Mouse (Mus musculus) heart, embryonic 11.5 days (tissue): ENCODE data around the gene Rmnd5b. TPM values are rescaled to one million over a fixed set of nuclear protein-coding genes. Genes with fewer than 3 reads are reported as not detected.
"Not testable (repeated sequence)": the region's sequence is repeated elsewhere in the genome, so short reads cannot be mapped to it uniquely, and the experiment has no call there.

ENCODE experiments used
- ATAC-seq: fragments of 200-750 bp; cut with Nextera tagmentation; replicated peaks from 2 replicates; pipeline ENCODE4 v1.8.0; 2017; ENCODE audit warnings: moderate library complexity; ENCODE audit not compliant: insufficient number of reproducible peaks, low FRiP score, low TSS enrichment
- H3K27ac ChIP-seq: fragments of 300-500 bp; sonication (generic); 2 replicates; pipeline ENCODE4 v1.5.1; 2014; ENCODE audit warnings: mild to moderate bottlenecking, low read depth, low read length
- H3K27me3 ChIP-seq: fragments of 300-500 bp; sonication (generic); 2 replicates; pipeline ENCODE4 v1.6.1; 2014; ENCODE audit warnings: mild to moderate bottlenecking, low read length, mixed read lengths; ENCODE audit not compliant: control insufficient read depth, insufficient read depth
- H3K36me3 ChIP-seq: fragments of 300-500 bp; sonication (generic); 2 replicates; pipeline ENCODE4 v1.6.1; 2014; ENCODE audit warnings: mild to moderate bottlenecking, low read length, moderate library complexity, mixed read lengths; ENCODE audit not compliant: control insufficient read depth, insufficient read depth
- H3K4me1 ChIP-seq: fragments of 300-500 bp; sonication (generic); 2 replicates; pipeline ENCODE4 v1.6.1; 2014; ENCODE audit warnings: low read length; ENCODE audit not compliant: control insufficient read depth, insufficient read depth
- H3K4me2 ChIP-seq: fragments of 300-500 bp; sonication (generic); 2 replicates; pipeline ENCODE4 v1.6.1; 2014; ENCODE audit warnings: mild to moderate bottlenecking, moderate library complexity
- H3K4me3 ChIP-seq: fragments of 300-500 bp; sonication (generic); 2 replicates; pipeline ENCODE4 v1.5.1; 2014; ENCODE audit warnings: low read depth, low read length
- H3K9ac ChIP-seq: fragments of 300-500 bp; sonication (generic); 2 replicates; pipeline ENCODE4 v1.6.1; 2014; ENCODE audit warnings: mild to moderate bottlenecking, low read depth, low read length, moderate library complexity
- H3K9me3 ChIP-seq: fragments of 300-500 bp; sonication (generic); replicated peaks from 2 replicates; pipeline ENCODE4 v1.6.1; 2016; ENCODE audit warnings: low read length; ENCODE audit not compliant: control insufficient read depth
- WGBS: fragments of 180-500 bp; shearing (Covaris S2); extraction: QIAGEN DNeasy Blood & Tissue Kit; methylation state at CpG from one replicate; pipeline ENCODE4 v1.1.7; 2014; ENCODE audit not compliant: insufficient replicate concordance; 5-methylcytosine and 5-hydroxymethylcytosine counted together
- polyA plus RNA-seq: library from polyadenylated mRNA; unstranded; fragments of >200 nt; fragmentation: Nextera tagmentation; extraction: Ambion mirVana; gene quantifications from 2 replicates; pipeline ENCODE4 v1.2.1, GENCODE M21; 2014

The Rmnd5b gene
- polyA plus RNA-seq, 1 experiment from 2014 or later, result 32.2 TPM

DNA sequence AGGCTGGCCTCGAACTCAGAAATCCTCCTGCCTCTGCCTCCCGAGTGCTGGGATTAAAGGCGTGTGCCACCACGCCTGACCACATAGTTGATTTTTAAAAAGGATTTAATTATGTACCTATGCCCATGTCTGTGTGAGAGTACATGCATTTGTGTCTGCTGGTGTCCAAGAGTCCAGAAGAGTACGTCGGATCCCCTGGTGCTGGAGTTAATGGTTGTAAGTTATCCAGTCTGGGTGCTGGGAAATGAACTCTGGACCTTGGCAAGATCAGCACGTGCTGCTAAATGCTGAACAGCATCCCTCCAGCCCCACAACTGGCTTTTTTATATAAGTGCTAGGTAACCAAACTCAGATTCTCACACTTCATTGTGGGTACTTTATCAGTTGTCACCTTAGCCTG lies 35.1 kb upstream of the Rmnd5b start:
- Histone ChIP-seq H3K9ac (no peak overlapping the region), H3K36me3 (no peaks in the 10 kb centered on the region), H3K4me1 (no peaks in the 10 kb centered on the region), H3K27ac (no peak overlapping the region), H3K27me3 (no peaks in the 10 kb centered on the region), H3K4me3 (no peak overlapping the region), H3K4me2 (no peak overlapping the region), H3K9me3 (no peaks in the 10 kb centered on the region)
- WGBS, result 88% methylated on average over 7 of the region's 7 CpGs
- no peak for ATAC-seq

DNA sequence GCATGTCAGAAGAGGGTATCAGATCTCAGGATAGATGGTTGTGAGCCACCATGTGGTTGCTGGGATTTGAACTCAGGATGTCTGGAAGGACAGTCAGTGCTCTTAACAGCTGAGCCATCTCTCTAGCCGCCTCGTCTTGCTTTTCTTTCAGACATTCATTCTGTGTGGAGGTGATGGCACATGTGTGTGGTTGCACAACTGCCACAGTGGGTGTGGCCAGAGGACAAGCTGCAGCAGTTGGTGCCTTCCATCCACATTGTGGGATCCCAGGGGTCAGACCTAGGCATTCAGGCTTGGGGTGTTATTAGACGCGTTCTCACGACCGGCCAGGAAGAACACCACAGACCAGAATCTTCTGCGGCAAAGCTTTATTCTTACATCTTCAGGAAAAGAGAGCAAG lies 29.1 kb upstream of the Rmnd5b start:
- not testable (repeated sequence) for H3K9me3 ChIP-seq, H3K36me3 ChIP-seq, H3K27ac ChIP-seq, H3K9ac ChIP-seq, H3K4me2 ChIP-seq, ATAC-seq, H3K27me3 ChIP-seq, H3K4me1 ChIP-seq, H3K4me3 ChIP-seq
- WGBS, result 88% methylated on average over 7 of the region's 7 CpGs

DNA sequence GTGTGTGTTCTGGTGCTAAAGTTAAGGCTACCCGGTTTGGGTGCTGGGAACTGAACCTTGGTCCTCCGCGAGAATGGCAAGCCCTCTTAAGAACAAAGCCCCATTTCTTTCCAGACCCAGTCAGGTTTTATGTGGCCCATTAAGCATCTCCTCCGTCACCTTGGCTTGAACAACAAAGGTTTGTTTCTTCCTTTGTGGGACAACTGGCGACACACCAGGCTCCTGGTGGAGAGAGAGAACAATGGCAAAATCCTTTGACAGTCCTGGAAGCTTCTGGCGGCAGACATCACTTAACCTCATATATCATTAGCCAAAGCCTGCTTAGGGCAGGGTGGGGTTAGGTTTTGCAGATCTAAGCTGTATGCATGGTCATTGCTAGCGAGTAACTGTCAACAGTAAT lies 26.9 kb upstream of the Rmnd5b start:
- Histone ChIP-seq H3K4me1 (no peaks in the 10 kb centered on the region), H3K4me3 (no peak overlapping the region), H3K9me3 (no peaks in the 10 kb centered on the region), H3K36me3 (no peaks in the 10 kb centered on the region), H3K27ac (no peak overlapping the region), H3K4me2 (no peak overlapping the region), H3K9ac (no peak overlapping the region), H3K27me3 (no peaks in the 10 kb centered on the region)
- 80% methylated on average over 7 of the region's 7 CpGs for WGBS
- no peak for ATAC-seq

DNA sequence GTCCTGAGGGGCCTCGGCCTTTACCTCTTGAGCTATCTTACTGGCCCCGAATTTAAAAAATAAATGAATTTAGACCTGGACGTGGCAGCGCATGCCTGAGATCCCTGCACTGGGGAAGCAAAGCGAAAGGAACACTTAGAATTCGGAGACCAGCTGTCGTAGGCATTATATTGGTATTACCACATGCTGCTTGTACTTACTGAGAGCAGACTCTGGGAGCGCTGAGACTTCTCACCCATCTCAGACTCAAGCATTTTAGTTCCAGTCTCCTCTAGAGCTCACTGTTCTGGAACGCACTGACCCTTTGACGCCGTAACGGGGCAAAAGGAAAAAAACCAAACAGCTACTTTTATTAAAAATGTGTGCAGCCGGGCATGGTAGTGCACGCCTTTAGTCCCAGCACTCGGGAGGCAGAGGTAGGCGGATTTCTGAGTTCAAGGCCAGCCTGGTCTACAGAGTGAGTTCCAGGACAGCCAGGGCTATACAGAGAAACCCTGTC lies 26.2 kb upstream of the Rmnd5b start:
- Histone ChIP-seq H3K4me1 (0 out of 2 replicates have a peak, but pooled peaks cover under 1% of the 10 kb centered on the region), H3K4me2 (no peak overlapping the region), H3K27me3 (no peaks in the 10 kb centered on the region), H3K9ac (no peak overlapping the region), H3K9me3 (no peaks in the 10 kb centered on the region), H3K36me3 (no peaks in the 10 kb centered on the region), H3K4me3 (no peak overlapping the region), H3K27ac (no peak overlapping the region)
- 81% methylated on average over 16 of the region's 16 CpGs for WGBS
- ATAC-seq, result no peak

DNA sequence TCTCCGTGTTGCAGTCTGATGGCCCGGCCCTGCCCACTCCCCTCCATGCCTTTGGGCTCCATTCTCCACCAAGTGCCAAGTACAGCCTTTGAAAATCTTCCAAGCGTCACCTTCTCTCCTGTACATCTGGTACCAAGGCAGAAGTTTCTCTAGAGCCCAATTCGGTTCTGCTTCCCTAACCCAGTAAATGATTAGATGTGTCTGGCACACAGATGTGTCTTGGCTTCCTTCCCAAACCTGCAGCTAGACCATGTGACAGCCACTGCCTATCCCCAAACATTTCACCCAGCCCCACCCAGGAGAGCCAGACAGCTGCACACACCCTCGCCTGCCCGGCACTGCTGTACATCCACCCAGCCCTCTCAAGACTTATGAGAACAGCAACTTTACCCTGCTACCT lies 23.0 kb upstream of the Rmnd5b start:
- H3K4me1 ChIP-seq, result 0 out of 2 replicates have a peak, but pooled peaks cover 2% of the 10 kb centered on the region
- H3K4me3 ChIP-seq, result no peak overlapping the region
- no peak for ATAC-seq
- 73% methylated on average over 6 of the region's 6 CpGs for WGBS
- H3K36me3 ChIP-seq, result no peaks in the 10 kb centered on the region
- no peaks in the 10 kb centered on the region for H3K9me3 ChIP-seq
- H3K27ac ChIP-seq, result no peak overlapping the region
- H3K27me3 ChIP-seq, result no peaks in the 10 kb centered on the region
- no peak overlapping the region for H3K9ac ChIP-seq
- no peak overlapping the region for H3K4me2 ChIP-seq

DNA sequence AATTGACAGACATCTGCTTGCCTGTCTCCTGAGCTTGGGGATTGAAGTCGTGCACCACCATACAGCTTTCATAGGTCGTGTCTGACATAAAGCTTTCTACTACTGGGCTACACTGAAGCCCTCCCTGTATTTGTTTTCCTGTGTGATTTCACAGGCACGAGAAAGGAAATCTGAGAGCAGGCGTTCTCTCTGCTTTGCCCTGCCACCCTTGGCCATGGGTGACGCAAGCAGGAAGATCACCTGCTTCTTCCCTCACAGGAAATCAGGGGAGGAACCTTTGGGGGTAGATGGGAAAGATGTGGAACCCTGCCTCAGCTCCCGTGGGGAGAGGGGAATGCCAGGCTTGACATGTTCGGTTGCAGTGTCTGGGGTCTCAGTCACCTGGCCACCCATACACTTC lies 22.6 kb upstream of the Rmnd5b start:
- no peak for ATAC-seq
- 0 out of 2 replicates have a peak, but pooled peaks cover 2% of the 10 kb centered on the region for H3K4me1 ChIP-seq
- H3K4me2 ChIP-seq, result no peak overlapping the region
- H3K36me3 ChIP-seq, result no peaks in the 10 kb centered on the region
- no peaks in the 10 kb centered on the region for H3K27me3 ChIP-seq
- WGBS, result 55% methylated on average over 7 of the region's 7 CpGs
- no peak overlapping the region for H3K9ac ChIP-seq
- H3K4me3 ChIP-seq, result no peak overlapping the region
- no peaks in the 10 kb centered on the region for H3K9me3 ChIP-seq
- no peak overlapping the region for H3K27ac ChIP-seq

DNA sequence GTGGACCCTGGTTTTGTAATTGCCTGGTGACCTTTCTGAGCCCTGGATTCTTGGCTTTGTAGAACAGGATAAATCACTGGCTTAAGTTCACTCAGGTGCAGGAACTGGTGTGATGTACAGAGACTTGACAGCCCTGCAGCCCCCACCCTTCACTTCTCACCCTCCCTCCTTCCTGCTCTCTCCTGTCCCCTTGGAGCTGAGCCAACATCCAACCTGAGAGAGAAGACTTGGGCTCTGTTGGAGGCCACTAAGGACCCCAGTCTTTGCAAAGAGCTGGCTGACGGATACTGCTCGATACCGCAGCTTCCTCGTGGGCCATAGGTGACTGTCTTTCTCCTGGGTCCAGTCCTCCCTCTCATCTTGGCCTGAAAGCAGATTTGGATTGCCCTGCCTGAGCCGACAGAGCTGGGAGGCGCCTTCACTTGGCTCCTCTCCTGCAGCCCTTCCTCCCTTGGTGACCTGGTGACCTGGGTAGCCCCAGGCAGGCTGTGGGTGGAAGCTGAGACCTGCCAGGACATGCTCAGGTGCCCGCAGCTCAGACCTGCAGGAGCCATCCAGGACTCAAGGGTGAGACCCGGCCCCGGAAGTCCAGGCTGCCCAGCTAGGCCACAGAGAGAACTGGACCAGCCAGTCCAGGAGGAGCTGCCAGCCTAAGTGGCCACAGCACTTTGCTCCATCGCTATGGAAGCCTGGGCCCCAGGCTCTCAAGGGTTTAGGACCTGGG lies 21.3 kb upstream of the Rmnd5b start:
- Histone ChIP-seq H3K9ac (no peak overlapping the region), H3K4me1 (0 out of 2 replicates have a peak, but pooled peaks cover 2% of the 10 kb centered on the region), H3K9me3 (no peaks in the 10 kb centered on the region), H3K27ac (peak overlapping the region; percentile 19; the same call in 1 of the 2 replicates), H3K4me3 (no peak overlapping the region), H3K36me3 (no peaks in the 10 kb centered on the region), H3K4me2 (no peak overlapping the region), H3K27me3 (no peaks in the 10 kb centered on the region)
- no peak for ATAC-seq
- 80% methylated on average over 10 of the region's 10 CpGs for WGBS

DNA sequence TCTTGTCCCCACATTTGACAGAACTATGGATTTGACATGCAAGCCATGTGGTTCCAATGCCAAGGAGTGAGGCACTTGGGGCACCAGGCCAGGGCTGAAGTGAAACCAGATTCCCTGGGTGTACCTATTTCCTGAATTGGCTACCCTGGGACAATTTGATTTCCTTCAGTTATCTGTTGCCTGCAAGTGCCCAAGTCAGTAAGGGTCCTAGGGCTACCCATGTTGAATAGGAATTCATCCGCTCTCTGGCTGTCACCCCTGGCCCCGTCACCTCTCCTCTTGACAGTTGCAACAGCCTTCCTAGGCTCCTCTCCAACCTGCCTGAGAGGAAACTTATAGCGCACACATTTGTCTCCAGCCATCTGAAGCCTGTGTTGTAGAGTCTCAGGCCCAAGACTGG lies 19.2 kb upstream of the Rmnd5b start:
- no peak overlapping the region for H3K9ac ChIP-seq
- 79% methylated on average over 3 of the region's 3 CpGs for WGBS
- H3K27ac ChIP-seq, result no peak overlapping the region
- H3K4me2 ChIP-seq, result no peak overlapping the region
- peaks cover 9% of the 10 kb centered on the region; the same call in 1 of the 2 replicates for H3K4me1 ChIP-seq
- no peaks in the 10 kb centered on the region for H3K36me3 ChIP-seq
- ATAC-seq, result no peak
- no peak overlapping the region for H3K4me3 ChIP-seq
- H3K27me3 ChIP-seq, result 0 out of 2 replicates have a peak, but pooled peaks cover 3% of the 10 kb centered on the region
- H3K9me3 ChIP-seq, result no peaks in the 10 kb centered on the region

DNA sequence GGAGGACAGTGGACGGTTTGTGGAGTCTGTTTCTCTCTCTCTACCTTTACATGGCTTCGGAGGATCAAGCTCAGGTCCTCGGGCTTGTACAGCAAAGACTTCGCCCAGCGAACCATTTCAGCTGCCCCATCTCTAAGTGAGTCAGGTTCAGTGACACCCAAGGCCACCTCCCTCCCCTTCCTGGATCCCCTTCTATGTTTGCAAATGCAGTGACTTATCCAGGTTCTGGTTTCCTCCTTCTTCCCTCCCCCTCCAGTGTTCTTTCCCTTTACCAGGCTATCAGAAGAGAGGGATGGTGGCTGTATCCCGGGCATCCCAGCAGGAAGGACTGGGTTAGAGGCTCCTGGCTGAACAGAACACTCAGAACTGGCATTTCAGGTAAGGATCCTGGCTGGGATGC lies 18.0 kb upstream of the Rmnd5b start:
- 83% methylated on average over 6 of the region's 6 CpGs for WGBS
- peaks cover 19% of the 10 kb centered on the region for H3K4me1 ChIP-seq
- no peak overlapping the region for H3K27ac ChIP-seq
- H3K4me2 ChIP-seq, result no peak overlapping the region
- H3K9ac ChIP-seq, result no peak overlapping the region
- 0 out of 2 replicates have a peak, but pooled peaks cover 5% of the 10 kb centered on the region for H3K27me3 ChIP-seq
- ATAC-seq, result no peak
- H3K9me3 ChIP-seq, result no peaks in the 10 kb centered on the region
- H3K36me3 ChIP-seq, result no peaks in the 10 kb centered on the region
- no peak overlapping the region for H3K4me3 ChIP-seq
